Mouse (Mus musculus): ENCODE data around the gene Vmn1r138. TPM values are rescaled to one million over a fixed set of nuclear protein-coding genes. Genes with fewer than 3 reads are reported as not detected.
"Not testable (repeated sequence)": the region's sequence is repeated elsewhere in the genome, so short reads cannot be mapped to it uniquely, and the experiment has no call there.

The Vmn1r138 gene
- polyA plus RNA-seq (2012; rRNA removed): not detected in 2 replicates

- H3K27me3 ChIP-seq (replicated peaks; ENCODE audit: control insufficient read depth, insufficient read depth, low read length); H3K27ac ChIP-seq (ENCODE audit: insufficient read depth, low read depth, low read length); H3K4me3 ChIP-seq (ENCODE audit: insufficient read depth, low read depth, low read length); H3K36me3 ChIP-seq (ENCODE audit: control insufficient read depth, insufficient read depth, low read length); DNase-seq; H3K4me1 ChIP-seq (ENCODE audit: control insufficient read depth, insufficient read depth, low read length): not testable (repeated sequence)
- WGBS: no CpG with 5 or more reads among the region's 2 CpGs
Measured at GRCm38 (mm10) chr7:22028797-22029196, at the start of gene Vmn1r138. Gene Vmn1r138 (minus strand): TSS chr7:22028897.

- not testable (repeated sequence) for H3K4me3 ChIP-seq (ENCODE audit: insufficient read depth, low read depth, low read length); H3K27ac ChIP-seq (ENCODE audit: insufficient read depth, low read depth, low read length); H3K27me3 ChIP-seq (replicated peaks; ENCODE audit: control insufficient read depth, insufficient read depth, low read length); DNase-seq; H3K36me3 ChIP-seq (ENCODE audit: control insufficient read depth, insufficient read depth, low read length); H3K4me1 ChIP-seq (ENCODE audit: control insufficient read depth, insufficient read depth, low read length)
- WGBS: no CpG with 5 or more reads among the region's 7 CpGs
Measured at GRCm38 (mm10) chr7:22068757-22069156, 40.1 kb upstream of the Vmn1r138 start, which contains the start of gene Vmn1r139. Gene Vmn1r139 (plus strand): TSS chr7:22069057.

- H3K27me3 ChIP-seq (replicated peaks; ENCODE audit: control insufficient read depth, insufficient read depth, low read length); H3K4me3 ChIP-seq (ENCODE audit: insufficient read depth, low read depth, low read length); H3K4me1 ChIP-seq (ENCODE audit: control insufficient read depth, insufficient read depth, low read length); H3K27ac ChIP-seq (ENCODE audit: insufficient read depth, low read depth, low read length); DNase-seq; H3K36me3 ChIP-seq (ENCODE audit: control insufficient read depth, insufficient read depth, low read length): not testable (repeated sequence)
- WGBS: no CpG with 5 or more reads among the region's 1 CpGs
Measured at GRCm38 (mm10) chr7:22056205-22056604, 27.5 kb upstream of the Vmn1r138 start, which contains the start of gene Gm6176. Gene Gm6176 (minus strand): TSS chr7:22056305.

GRCm38 (mm10) chr7:21994287-21994686 is 34.4 kb downstream of the Vmn1r138 start, which contains the start of gene Vmn1r137:
Gene Vmn1r137 (plus strand): TSS chr7:21994587.
- WGBS: no CpG with 5 or more reads among the region's 3 CpGs
- not testable (repeated sequence) for DNase-seq; H3K4me1 ChIP-seq (ENCODE audit: control insufficient read depth, insufficient read depth, low read length); H3K4me3 ChIP-seq (ENCODE audit: insufficient read depth, low read depth, low read length); H3K36me3 ChIP-seq (ENCODE audit: control insufficient read depth, insufficient read depth, low read length); H3K27ac ChIP-seq (ENCODE audit: insufficient read depth, low read depth, low read length); H3K27me3 ChIP-seq (replicated peaks; ENCODE audit: control insufficient read depth, insufficient read depth, low read length)

Other genes starting within 250 kb of the Vmn1r138 start
- gene Gm4177, start 232.2 kb downstream of the Vmn1r138 start, polyA plus RNA-seq (2012; rRNA removed): not detected in 2 replicates
- gene Vmn1r135, start 196.5 kb downstream of the Vmn1r138 start, polyA plus RNA-seq (2012; rRNA removed): not detected in 2 replicates
- not detected in 2 replicates for gene Gm5725, start 184.6 kb downstream of the Vmn1r138 start, polyA plus RNA-seq (2012; rRNA removed)
- not detected in 2 replicates for gene Gm5891, start 107.6 kb downstream of the Vmn1r138 start, polyA plus RNA-seq (2012; rRNA removed)
- not detected in 2 replicates for gene Vmn1r137, start 34.3 kb downstream of the Vmn1r138 start, polyA plus RNA-seq (2012; rRNA removed)
- gene Gm6176, start 27.4 kb upstream of the Vmn1r138 start, polyA plus RNA-seq (2012; rRNA removed): not detected in 2 replicates
- gene Vmn1r139, start 40.2 kb upstream of the Vmn1r138 start, polyA plus RNA-seq (2012; rRNA removed): not detected in 2 replicates
- gene Gm16451, start 89.3 kb upstream of the Vmn1r138 start, polyA plus RNA-seq (2012; rRNA removed): not detected in 2 replicates
- gene Gm10666, start 105.8 kb upstream of the Vmn1r138 start, polyA plus RNA-seq (2012; rRNA removed): not detected in 2 replicates
- not detected in 2 replicates for gene Vmn1r142, start 135.1 kb upstream of the Vmn1r138 start, polyA plus RNA-seq (2012; rRNA removed)
- not detected in 2 replicates for gene Vmn1r143, start 160.5 kb upstream of the Vmn1r138 start, polyA plus RNA-seq (2012; rRNA removed)
- not detected in 2 replicates for gene Gm8653, start 172.4 kb upstream of the Vmn1r138 start, polyA plus RNA-seq (2012; rRNA removed)
- not detected in 2 replicates for gene Gm8453, start 200.6 kb upstream of the Vmn1r138 start, polyA plus RNA-seq (2012; rRNA removed)